Mouse (Mus musculus) heart, embryonic 11.5 days (tissue): Measurements from ENCODE around the gene Fam227b. TPM values are rescaled to one million over a fixed set of nuclear protein-coding genes. Genes with fewer than 3 reads are reported as not detected.

Experiments used
- ATAC-seq: fragments of 200-750 bp; cut with Nextera tagmentation; replicated peaks from 2 replicates; pipeline ENCODE4 v1.8.0; 2017; ENCODE audit warnings: moderate library complexity; ENCODE audit not compliant: insufficient number of reproducible peaks, low FRiP score, low TSS enrichment
- H3K27ac ChIP-seq: fragments of 300-500 bp; sonication (generic); 2 replicates; pipeline ENCODE4 v1.5.1; 2014; ENCODE audit warnings: mild to moderate bottlenecking, low read depth, low read length
- H3K27me3 ChIP-seq: fragments of 300-500 bp; sonication (generic); 2 replicates; pipeline ENCODE4 v1.6.1; 2014; ENCODE audit warnings: mild to moderate bottlenecking, low read length, mixed read lengths; ENCODE audit not compliant: control insufficient read depth, insufficient read depth
- H3K36me3 ChIP-seq: fragments of 300-500 bp; sonication (generic); 2 replicates; pipeline ENCODE4 v1.6.1; 2014; ENCODE audit warnings: mild to moderate bottlenecking, low read length, moderate library complexity, mixed read lengths; ENCODE audit not compliant: control insufficient read depth, insufficient read depth
- H3K4me1 ChIP-seq: fragments of 300-500 bp; sonication (generic); 2 replicates; pipeline ENCODE4 v1.6.1; 2014; ENCODE audit warnings: low read length; ENCODE audit not compliant: control insufficient read depth, insufficient read depth
- H3K4me2 ChIP-seq: fragments of 300-500 bp; sonication (generic); 2 replicates; pipeline ENCODE4 v1.6.1; 2014; ENCODE audit warnings: mild to moderate bottlenecking, moderate library complexity
- H3K4me3 ChIP-seq: fragments of 300-500 bp; sonication (generic); 2 replicates; pipeline ENCODE4 v1.5.1; 2014; ENCODE audit warnings: low read depth, low read length
- H3K9ac ChIP-seq: fragments of 300-500 bp; sonication (generic); 2 replicates; pipeline ENCODE4 v1.6.1; 2014; ENCODE audit warnings: mild to moderate bottlenecking, low read depth, low read length, moderate library complexity
- H3K9me3 ChIP-seq: fragments of 300-500 bp; sonication (generic); replicated peaks from 2 replicates; pipeline ENCODE4 v1.6.1; 2016; ENCODE audit warnings: low read length; ENCODE audit not compliant: control insufficient read depth
- WGBS: fragments of 180-500 bp; shearing (Covaris S2); extraction: QIAGEN DNeasy Blood & Tissue Kit; methylation state at CpG from one replicate; pipeline ENCODE4 v1.1.7; 2014; ENCODE audit not compliant: insufficient replicate concordance; 5-methylcytosine and 5-hydroxymethylcytosine counted together
- polyA plus RNA-seq: library from polyadenylated mRNA; unstranded; fragments of >200 nt; fragmentation: Nextera tagmentation; extraction: Ambion mirVana; gene quantifications from 2 replicates; pipeline ENCODE4 v1.2.1, GENCODE M21; 2014

Fam227b gene
- polyA plus RNA-seq, 1 experiment from 2014 or later, result 0.10 TPM

DNA sequence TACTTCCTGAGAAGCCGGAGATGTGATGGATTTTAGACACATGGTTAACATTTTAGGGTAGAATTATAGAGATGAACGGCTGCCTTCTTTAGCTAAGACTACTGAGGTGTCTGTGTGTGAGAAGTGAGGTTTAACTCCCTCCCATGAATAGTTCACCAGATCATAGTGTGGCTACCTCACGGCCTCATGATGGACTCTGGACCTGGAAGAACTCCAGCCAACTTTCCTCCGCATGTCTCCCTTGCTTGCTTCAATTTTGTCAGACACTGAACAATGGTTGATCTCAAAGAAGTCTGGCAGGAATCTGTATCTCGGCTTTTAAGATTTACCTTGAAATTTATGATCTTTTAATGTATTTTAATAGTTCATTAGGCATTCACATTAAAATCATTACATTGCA lies 106.2 kb downstream of the Fam227b start:
- H3K4me3 ChIP-seq, result no peak overlapping the region
- WGBS, result 82% methylated on average over 5 of the region's 5 CpGs
- no peaks in the 10 kb centered on the region for H3K27me3 ChIP-seq
- ATAC-seq, result no peak
- H3K4me2 ChIP-seq, result no peak overlapping the region
- no peak overlapping the region for H3K9ac ChIP-seq
- H3K36me3 ChIP-seq, result no peaks in the 10 kb centered on the region
- H3K9me3 ChIP-seq, result no peaks in the 10 kb centered on the region
- no peaks in the 10 kb centered on the region for H3K4me1 ChIP-seq
- H3K27ac ChIP-seq, result no peak overlapping the region

DNA sequence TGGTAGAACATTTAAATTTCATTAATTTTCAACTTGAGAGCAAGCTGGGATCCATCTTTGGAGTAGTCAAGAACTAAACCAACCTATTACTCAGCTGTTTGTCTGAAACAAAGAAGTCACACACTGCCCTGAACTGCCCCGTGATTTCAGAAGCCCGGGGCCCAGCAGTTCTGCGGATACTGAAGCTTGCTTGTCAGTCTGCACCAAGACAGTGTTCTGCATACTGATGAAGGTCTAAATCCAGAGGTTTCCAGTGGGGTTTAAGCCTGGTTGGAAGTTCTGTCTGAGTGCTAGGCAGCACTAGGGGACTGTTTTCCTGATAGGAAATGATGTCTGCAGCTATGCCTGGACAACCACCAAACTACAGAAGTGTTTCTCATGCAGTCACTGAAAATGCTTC lies 109.1 kb downstream of the Fam227b start:
- H3K27ac ChIP-seq, result no peak overlapping the region
- no peaks in the 10 kb centered on the region for H3K27me3 ChIP-seq
- WGBS, result 54% methylated on average over 3 of the region's 3 CpGs
- no peak overlapping the region for H3K4me3 ChIP-seq
- H3K9me3 ChIP-seq, result no peaks in the 10 kb centered on the region
- no peak for ATAC-seq
- H3K9ac ChIP-seq, result no peak overlapping the region
- H3K4me2 ChIP-seq, result no peak overlapping the region
- H3K36me3 ChIP-seq, result no peaks in the 10 kb centered on the region
- H3K4me1 ChIP-seq, result no peaks in the 10 kb centered on the region

DNA sequence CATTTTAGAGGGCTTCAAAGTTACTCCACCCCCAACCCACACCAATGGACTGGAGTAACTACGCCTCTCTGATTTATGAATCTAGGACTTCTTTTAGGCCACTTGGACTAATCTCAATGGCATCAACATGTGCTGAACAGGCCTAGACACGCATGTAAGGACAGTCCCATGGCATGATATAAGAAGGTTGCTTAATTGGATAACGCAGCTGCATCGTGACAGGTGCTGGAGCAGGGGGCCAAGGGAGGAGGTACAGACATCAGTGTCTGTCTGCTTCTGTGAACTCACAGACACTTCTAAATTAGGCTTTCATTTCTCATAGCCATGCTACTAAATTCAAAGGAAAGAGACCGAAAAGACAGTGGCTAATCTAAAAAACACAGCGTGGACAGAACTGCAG lies 110.6 kb downstream of the Fam227b start:
- WGBS, result 84% methylated on average over 6 of the region's 6 CpGs
- no peaks in the 10 kb centered on the region for H3K36me3 ChIP-seq
- H3K9ac ChIP-seq, result no peak overlapping the region
- H3K4me2 ChIP-seq, result no peak overlapping the region
- H3K27ac ChIP-seq, result no peak overlapping the region
- no peak for ATAC-seq
- no peaks in the 10 kb centered on the region for H3K27me3 ChIP-seq
- no peaks in the 10 kb centered on the region for H3K4me1 ChIP-seq
- no peak overlapping the region for H3K4me3 ChIP-seq
- H3K9me3 ChIP-seq, result no peaks in the 10 kb centered on the region

DNA sequence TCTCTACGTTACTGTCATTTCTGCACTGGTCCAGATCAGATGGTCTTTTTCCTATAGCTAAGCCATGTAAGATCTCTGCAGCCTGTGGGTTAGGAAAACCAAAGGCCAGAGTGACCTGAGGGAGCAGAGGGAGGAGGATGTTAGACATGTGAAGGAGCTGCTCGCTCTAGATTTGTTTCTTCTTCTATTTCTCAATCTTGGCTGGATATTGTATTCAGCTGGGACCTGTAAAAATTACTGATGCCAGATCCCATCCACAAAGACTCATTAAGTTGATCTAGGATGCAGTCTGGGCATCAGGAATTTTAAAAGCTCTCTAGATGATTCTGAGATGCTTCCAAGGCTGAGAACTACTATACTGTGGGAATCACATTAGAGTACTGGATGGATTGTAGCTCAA lies 111.2 kb downstream of the Fam227b start:
- WGBS, result 84% methylated on average over 2 of the region's 2 CpGs

DNA sequence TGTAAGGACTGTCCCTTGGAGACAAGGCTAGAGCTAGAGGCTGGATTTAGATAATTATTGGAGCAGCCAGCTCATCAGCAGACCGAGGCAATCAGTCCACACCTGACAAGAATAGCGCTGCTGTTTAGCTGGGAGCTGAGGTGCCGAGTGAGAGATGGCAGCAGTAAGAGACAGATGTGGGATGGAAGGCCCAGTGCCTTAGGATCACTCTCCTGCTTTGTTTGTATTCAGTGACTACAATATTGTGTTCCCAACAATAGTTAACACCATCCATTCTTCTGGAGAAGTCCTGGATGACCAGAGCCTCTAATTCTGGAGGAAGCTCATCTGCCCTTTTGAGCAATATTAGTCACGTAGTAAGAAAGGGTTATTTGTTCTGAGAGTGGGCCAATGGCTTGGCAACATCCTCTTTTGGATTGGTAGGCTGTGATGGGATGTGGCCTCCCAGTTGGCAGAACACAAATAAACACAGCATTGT lies 112.4 kb downstream of the Fam227b start:
- H3K27ac ChIP-seq, result peak overlapping the region; percentile 6; the same call in 1 of the 2 replicates
- WGBS, result 31% methylated on average over 4 of the region's 4 CpGs
- no peaks in the 10 kb centered on the region for H3K27me3 ChIP-seq
- no peak overlapping the region for H3K4me3 ChIP-seq
- H3K36me3 ChIP-seq, result no peaks in the 10 kb centered on the region
- ATAC-seq, result no peak
- H3K4me1 ChIP-seq, result no peaks in the 10 kb centered on the region
- H3K9ac ChIP-seq, result no peak overlapping the region
- H3K4me2 ChIP-seq, result no peak overlapping the region
- no peaks in the 10 kb centered on the region for H3K9me3 ChIP-seq

More for the DNA sequence above, 111.2 kb downstream of the Fam227b start:
- no peaks in the 10 kb centered on the region for H3K4me1 ChIP-seq
- H3K4me2 ChIP-seq, result no peak overlapping the region
- no peaks in the 10 kb centered on the region for H3K27me3 ChIP-seq
- no peak overlapping the region for H3K4me3 ChIP-seq
- H3K9me3 ChIP-seq, result no peaks in the 10 kb centered on the region
- H3K9ac ChIP-seq, result no peak overlapping the region
- no peaks in the 10 kb centered on the region for H3K36me3 ChIP-seq
- H3K27ac ChIP-seq, result no peak overlapping the region
- ATAC-seq, result no peak

DNA sequence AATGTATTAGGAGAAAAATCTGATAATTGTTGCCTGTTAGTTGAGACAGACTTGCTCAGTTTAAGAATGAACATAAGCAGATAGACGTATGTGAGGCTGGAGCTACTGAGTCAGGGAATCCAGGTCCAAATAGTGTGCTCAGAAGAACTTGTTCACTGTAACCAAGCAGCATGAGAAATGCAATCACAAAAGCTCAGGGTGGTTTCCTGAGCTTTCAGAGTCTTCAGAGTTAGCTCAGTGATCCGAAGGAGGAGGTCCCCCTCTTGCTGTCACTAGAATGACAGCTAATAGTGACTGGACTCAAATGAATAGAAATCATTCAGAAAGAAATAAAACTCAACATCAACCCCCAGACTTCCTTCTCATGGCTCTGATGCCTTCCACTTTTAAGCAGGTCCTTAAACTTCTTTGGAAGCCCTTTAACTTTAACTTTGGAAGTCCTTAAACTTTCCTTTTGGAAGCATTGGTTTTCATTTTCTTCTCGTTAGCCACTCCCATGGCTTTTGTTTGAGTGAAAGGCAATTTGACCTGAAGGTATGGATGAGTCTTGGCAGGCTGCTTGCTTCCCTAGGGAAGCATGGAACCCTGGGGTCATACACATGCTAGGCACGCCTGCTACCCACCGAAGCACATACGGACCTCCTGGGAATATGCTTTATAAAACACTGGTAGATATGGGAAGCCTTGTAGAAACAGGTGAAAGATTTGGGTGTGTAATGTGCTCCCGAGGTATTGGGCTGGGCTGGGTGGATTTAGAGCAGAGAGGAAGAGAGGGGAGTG lies 113.4 kb downstream of the Fam227b start:
- WGBS, result 79% methylated on average over 7 of the region's 7 CpGs
- H3K4me1 ChIP-seq, result no peaks in the 10 kb centered on the region

DNA sequence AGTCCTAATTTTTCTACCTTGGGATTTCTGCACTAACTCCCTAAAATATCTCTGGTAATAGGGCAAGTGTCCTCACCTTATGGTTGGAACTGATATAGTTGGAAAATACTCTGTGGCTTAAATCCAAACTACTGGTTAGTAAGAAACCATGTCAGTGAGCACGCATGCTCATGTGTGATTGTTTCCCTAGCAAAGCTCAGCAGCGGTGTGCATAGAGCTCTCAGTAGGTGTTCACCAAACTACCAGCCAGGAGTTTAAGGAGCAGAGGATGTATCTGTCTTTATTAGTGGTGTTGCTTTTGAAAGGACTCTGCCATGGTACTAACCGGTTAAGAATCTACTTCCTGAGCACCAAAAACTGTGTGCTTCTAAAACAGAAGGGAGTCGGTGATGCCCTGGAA lies 115.7 kb downstream of the Fam227b start:
- Histone ChIP-seq H3K4me3 (no peak overlapping the region), H3K9ac (no peak overlapping the region), H3K9me3 (no peaks in the 10 kb centered on the region), H3K27me3 (no peaks in the 10 kb centered on the region), H3K4me1 (no peaks in the 10 kb centered on the region), H3K4me2 (no peak overlapping the region), H3K36me3 (no peaks in the 10 kb centered on the region), H3K27ac (no peak overlapping the region)
- no peak for ATAC-seq
- WGBS, result 73% methylated on average over 4 of the region's 4 CpGs

More for the DNA sequence above, 113.4 kb downstream of the Fam227b start:
- Histone ChIP-seq H3K4me2 (no peak overlapping the region), H3K36me3 (no peaks in the 10 kb centered on the region), H3K27me3 (no peaks in the 10 kb centered on the region), H3K4me3 (no peak overlapping the region), H3K9ac (no peak overlapping the region), H3K27ac (no peak overlapping the region), H3K9me3 (no peaks in the 10 kb centered on the region)
- ATAC-seq, result no peak

DNA sequence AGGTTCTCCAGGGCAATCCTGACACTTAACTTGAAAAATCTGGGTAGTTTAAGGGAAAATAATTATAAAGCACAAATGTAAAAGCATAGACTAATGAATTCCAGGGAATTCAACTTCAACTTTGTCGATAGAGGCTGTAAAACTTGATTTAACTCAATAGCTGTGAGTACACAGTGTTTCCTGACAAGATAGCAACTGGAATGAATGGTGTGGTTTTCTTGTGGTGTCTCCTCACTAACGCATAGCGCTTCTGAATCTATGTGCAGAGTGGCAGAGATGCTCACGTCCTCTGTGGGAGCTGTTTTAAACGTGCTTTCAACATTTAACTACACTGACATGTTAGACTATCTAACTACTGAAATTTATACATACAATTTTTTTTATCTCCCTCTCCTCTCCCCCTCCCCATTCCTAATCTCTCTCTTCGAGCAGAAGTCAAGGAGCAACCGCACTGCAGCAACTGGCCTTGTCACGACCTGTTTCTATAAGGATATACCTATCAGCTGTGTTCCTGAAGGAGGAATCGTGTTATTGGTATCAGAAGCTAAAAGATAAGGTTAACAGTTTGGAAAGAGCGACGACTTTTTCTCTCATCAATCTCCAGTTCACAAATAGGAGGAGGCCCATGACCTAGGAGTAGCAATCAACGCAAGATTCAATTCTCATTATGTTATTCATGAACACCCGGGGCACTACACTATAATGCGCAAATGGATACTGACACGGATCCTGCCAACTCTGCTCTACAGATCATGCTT lies 116.6 kb downstream of the Fam227b start:
- Histone ChIP-seq H3K4me2 (no peak overlapping the region), H3K4me3 (no peak overlapping the region), H3K27ac (no peak overlapping the region), H3K36me3 (no peaks in the 10 kb centered on the region), H3K27me3 (no peaks in the 10 kb centered on the region), H3K9ac (no peak overlapping the region), H3K9me3 (no peaks in the 10 kb centered on the region), H3K4me1 (no peaks in the 10 kb centered on the region)
- ATAC-seq, result no peak
- WGBS, result 48% methylated on average over 15 of the region's 15 CpGs
